Mouse (Mus musculus) heart, postnatal 14 days (tissue): Measurements from ENCODE around the gene Myg1. TPM values are rescaled to one million over a fixed set of nuclear protein-coding genes. Genes with fewer than 3 reads are reported as not detected.
"Not testable (repeated sequence)": the region's sequence is repeated elsewhere in the genome, so short reads cannot be mapped to it uniquely, and the experiment has no call there.

Experiments
- DNase-seq, 2 experiments: peaks; one replicate each; pipeline ENCODE4 v3.0.0; 2021 to 2022
- intact Hi-C: fragments of 180-260 bp; cut with DNase I; formaldehyde crosslinking; loops from one replicate; pipeline ENCODE4 v1.15.1; 2025
- long read RNA-seq, 2 experiments: library from polyadenylated mRNA; stranded (forward); transcript quantifications; one replicate each; pipeline ENCODE4 v2.0.0; 2021
- total RNA-seq, 2 experiments: library from RNA; stranded (reverse); gene quantifications; 2 replicates each; pipeline ENCODE4 v1.2.3; 2021

Gene Myg1
- 10 to 100 TPM; 21.0 to 24.3 TPM for total RNA-seq
- long read RNA-seq, experiment 1, transcript Myg1-202 (7 exons, 1,480 nt), result major isoform, 18 of 21 reads
- long read RNA-seq, experiment 1, partial matches to known transcripts, result 1 of 21 reads
- long read RNA-seq, experiment 1, other reads (novel, unspliced or antisense), result 2 of 21 reads
- long read RNA-seq, experiment 2, transcript Myg1-202 (7 exons, 1,480 nt), result major isoform, 16 of 19 reads
- long read RNA-seq, experiment 2, partial matches to known transcripts, result 1 of 19 reads
- long read RNA-seq, experiment 2, other reads (novel, unspliced or antisense), result 0 of 19 reads

DNA sequence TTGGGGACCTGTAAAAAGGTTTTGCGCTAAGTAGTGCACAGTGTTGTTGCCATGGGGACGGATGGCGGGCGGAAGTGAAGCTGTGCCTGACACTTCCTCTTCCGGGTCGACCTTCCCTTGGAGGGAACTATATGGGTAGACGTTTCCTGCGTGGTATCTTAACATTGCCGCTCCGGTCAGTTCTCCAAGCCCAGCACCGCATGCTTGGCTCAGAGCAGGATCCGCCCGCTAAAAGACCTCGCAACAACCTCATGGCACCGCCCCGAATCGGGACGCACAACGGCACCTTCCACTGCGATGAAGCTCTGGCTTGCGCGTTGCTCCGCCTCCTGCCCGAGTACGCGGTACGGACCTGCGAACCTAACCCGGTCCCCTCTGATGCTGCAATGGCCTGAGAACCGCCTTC lies at the start of gene Myg1:
Gene Myg1 (plus strand): TSS at position 100 of the 406 bp plus-strand sequence.
- intact Hi-C loops, result no loop called here
- DNase-seq, result peak; percentile 72 to 85

DNA sequence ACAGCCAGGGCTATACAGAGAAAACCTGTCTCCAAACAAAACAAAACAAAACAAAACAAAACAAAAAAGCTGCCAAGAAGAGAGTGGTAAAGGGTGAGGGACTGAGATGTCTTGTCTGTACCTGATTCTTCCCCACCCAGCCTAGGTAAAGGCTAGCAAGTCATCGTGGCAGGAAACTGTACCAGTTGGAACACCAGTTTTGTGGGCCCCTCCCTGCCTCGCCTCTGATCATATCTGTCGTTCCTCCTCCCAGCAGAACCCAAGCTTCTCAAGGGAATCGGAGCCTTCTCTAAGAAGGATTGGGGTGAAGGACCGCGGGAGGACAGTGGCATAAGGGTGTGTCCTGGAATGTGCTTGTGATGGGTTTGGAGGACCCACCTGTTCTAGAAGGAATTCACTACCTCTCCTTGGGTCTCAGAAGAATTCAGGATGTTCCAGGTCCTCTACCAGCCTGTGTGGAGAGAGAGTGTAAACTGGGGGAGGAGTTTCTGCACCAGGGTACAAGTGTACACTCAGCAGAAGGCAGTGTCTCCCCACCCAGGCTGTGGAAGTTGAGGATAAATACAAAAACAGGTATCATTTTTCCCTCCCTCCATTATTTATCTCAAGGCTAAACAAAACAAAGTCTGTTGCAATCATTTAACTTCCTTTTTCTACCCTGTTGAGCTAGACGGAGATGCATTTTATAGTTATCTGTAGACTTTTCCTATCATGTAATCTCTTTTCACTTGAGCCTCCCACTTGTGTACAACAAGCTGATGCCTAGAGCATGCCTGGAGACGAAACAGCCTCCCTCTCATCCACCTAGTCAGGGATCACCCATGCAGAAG lies 48.8 kb upstream of the Myg1 start:
- intact Hi-C loops, result no loop called here
- DNase-seq, result no peak

DNA sequence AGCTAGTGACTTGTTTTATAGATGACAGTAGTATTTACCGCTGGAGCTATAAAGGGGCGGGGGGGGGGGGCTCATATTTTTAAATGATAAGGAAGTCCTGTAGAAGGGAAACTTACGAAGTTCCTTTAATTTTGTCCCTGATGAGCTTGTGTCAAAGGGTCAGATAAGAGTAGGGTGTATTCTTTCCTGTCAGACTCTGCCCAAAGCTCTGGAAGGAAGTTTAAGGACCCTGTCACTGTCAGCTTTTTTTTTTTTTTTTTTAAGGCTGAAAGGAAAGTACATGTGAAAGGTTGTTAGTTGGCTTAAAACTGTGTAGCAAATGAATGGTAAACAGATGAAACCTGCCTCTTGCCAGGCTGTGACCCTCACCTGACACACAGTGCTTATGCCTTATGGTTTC lies 47.9 kb upstream of the Myg1 start:
- intact Hi-C loops, result no loop called here
- DNase-seq, result no peak

DNA sequence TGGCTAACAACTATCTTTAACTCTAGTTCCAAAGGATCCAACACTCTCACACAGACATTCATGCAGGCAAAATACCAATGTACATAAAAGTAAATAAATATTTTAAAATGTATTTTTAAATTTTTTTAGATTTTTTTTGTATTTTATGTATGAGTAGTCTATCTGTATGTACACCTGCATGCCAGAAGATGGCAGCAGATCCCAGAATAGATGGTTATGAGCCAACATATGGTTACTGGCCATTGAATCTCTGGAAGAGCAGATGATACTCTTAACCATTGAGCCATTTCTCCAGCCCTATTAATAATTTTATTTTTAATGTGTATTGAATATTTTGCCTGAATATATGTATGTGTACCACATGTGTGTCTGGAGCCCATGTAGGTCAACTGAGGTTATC lies 44.1 kb upstream of the Myg1 start:
- intact Hi-C loops, result loop anchor here (5.0 kb wide), 1 partner anchor 90 kb away; no protein-coding TSS in a partner anchor
- DNase-seq, result peak; percentile 44 to 64

DNA sequence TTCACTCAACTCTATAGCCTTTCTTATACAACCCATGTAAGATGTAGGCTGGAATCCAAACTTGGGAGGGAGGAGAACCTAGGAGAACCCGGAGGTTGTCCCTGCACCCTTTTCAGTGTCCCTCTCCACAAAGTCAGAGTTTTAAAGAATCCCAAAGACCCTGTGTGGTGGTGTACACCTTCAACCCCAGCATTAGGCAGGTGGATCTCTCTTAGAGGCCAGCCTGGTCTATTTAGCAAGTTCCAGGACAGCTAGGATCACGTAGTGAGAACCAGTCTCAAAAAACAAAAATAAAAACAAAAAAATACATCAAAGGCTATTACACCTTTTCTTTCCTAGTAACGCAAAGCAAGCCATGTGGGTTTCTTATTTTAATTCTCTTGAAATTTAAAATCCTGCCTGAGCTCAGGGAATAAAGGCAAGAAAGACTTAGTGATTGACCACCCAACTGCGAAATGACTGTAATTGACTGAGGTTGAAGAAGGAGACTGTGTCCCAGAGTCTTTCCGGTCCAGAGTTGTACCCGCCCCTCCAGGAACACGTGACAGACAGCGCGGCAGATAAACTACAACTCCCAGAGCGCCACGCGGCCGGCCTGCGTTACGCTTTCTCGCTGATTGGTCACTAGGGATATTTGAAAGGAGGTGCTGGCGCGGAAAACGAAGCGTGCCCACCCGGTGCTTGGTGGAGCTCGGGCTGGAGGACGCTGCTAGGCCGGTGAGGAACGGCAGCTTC lies 35.7 kb upstream of the Myg1 start, which contains the start of gene Espl1:
Gene Espl1 (plus strand): TSS at position 634 of the 735 bp plus-strand sequence.
- intact Hi-C loops, result no loop called here
- peak; percentile 91 to 95 for DNase-seq

DNA sequence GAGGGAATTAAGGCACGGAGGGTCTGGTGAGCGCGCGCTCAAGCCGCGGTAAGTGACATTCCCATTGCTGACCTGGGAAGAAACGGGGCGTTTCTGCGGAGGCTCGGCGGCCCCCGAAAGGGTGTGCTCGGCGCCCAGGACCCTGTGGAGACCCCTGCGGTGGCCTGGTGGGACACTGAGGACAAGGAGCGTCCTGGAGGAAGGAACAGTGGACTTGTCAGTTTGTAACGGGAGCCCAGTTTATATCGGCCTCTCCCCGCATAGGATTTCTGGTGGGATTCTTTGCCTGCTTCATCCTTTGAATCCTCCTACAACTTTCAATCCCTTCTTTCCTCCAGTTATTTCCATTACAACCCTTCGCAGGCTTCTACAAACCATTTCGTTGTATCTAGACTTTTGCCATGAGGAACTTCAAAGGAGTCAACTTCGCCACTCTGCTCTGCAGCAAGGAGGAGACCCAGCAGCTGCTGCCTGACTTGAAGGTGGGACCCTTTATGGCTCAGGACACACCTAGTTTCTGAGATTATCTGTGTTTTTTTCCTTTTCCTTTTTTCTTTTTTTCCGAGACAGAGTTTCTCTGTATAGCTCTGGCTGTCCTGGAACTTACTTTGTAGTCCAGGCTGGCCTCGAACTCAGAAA lies 35.0 kb upstream of the Myg1 start:
- intact Hi-C loops, result no loop called here
- no peak for DNase-seq

DNA sequence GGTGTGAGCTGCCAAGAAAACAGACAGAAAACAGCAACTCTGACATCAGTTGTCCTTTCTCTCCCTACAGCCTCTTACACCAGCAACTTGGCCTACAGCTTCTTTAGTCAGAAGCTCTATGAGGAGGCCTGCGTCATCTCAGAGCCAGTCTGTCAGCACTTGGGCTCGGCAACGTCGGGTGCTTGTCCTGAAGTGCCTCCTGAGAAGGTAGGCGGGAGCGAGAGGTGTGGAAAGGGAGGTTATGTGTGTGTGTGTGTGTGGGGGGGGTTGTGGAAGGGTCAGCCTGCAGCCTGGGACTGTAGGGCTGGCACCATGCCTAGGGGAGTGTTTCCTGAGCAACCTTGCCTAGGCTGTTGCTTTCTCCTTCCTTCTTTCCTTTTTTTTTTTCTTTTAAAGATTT lies 29.0 kb upstream of the Myg1 start:
- intact Hi-C loops, result no loop called here
- peak; percentile 20 to 54 for DNase-seq

DNA sequence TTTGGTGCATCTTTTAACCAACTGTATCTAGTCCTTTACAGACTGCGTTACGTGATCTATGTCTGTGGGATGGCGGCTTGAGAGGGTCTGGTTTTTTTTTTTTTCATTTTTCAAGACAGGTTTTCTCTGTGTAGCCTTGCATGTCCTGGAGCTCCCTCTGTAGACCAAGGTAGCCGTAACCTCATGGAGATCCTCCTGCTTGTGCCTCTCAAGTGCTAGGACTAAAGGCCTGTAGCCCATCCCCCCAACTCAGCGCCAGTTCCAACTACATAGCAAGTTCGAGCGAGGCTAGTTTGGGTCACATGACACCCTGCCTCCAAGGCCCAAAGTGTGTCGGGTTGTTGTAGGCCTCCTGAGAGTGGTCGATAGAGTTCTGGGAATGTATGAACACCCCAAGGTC lies 22.8 kb upstream of the Myg1 start:
- intact Hi-C loops, result no loop called here
- no peak for DNase-seq

DNA sequence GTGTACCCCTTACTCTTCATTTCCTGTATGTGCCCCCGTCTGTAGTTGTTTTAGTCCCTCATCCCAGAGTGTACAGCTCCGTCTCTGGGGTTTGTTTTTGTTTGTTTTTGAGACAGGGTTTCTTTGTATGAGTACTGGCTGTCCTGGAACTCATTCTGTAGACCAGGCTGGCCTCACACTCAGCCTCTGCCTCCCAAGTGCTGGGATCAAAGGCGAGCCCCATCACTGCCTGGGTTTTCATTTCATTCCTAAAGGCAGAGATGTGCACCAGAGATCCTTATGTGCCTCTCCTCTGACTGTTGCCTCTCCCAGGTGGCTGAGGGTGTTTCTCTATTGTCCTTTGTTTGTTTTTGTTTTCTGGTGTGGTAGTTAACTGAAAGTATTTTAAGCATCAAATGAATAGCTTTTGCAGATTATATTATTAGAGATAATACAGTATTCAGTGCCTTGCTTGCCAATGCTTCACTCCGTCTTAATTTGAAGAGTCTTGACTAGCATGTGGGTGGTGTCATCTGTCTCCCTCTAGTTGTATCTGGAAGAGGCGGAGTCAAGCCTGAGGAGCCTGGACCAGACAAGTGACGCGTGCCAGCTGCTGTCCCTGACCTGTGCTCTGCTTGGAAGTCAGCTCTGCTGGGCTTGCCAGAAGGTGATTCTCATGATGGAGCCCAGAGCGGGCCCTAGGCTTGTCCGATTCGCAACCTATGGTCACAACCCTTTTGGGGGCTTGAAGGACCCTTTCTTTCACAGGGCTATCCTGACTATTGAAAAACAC lies 21.2 kb upstream of the Myg1 start:
- peak; percentile 72 to 81 for DNase-seq
- intact Hi-C loops, result no loop called here

DNA sequence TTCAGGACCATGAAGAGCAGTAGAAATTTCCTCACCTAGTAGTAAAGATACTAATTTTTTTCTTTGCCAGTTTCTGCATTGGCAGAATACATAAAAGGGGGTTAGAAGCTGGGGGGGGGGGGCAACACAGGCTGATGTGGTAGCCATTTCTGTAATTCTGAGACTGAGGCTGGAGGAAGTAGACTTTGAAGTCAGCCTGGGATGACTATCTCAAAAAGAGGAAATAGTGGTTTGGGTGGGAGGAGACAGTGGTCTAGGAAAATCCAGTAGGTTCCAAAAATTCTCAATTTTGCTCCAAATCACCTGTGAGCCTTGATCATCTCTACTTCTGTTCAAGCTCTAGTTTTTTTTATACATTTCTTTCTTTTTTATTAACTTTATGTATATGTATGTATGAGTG lies 20.0 kb upstream of the Myg1 start:
- DNase-seq, result no peak
- intact Hi-C loops, result no loop called here

DNA sequence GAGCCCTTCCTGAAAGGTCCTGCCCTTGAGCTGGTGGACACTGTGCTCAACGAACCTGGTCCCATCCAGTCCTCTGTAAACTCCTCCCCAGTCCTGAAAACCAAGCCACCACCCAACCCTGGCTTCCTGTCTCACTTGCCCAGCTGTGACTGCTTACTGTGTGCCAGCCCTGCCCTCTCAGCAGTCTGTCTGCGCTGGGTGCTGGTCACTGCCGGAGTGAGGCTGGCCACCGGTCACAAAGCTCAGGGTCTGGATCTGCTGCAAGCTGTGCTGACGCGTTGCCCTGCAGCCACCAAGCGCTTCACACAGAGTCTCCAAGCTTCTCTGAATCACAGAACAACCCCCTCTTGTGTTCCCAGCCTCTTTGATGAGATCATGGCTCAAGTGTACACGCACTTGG lies 16.2 kb upstream of the Myg1 start:
- intact Hi-C loops, result no loop called here
- DNase-seq, result peak in 1 of 2 experiments; percentile 23

DNA sequence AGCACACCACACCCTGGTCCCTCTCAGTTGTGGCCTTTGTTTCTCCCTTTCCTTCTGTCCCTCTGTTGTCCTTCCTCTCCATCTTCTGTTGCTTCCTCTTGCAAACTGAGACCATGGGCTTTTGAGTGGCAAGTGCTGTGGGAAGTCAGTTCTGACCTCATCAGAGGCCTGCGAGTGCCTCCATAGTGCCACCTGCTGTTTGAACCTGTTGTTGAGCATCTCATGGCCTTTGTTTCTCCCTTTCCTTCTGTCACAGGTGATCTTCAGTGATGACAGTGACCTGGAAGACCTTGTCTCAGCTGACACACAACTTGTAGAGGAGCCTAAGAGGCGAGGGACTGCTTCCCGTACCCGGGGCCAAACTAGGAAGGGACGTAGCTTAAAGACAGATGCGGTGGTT lies 15.2 kb upstream of the Myg1 start:
- peak; percentile 69 to 83 for DNase-seq
- intact Hi-C loops, result loop anchor here (1.0 to 2.0 kb wide), 2 partner anchors 27 to 77 kb away; no protein-coding TSS in a partner anchor

DNA sequence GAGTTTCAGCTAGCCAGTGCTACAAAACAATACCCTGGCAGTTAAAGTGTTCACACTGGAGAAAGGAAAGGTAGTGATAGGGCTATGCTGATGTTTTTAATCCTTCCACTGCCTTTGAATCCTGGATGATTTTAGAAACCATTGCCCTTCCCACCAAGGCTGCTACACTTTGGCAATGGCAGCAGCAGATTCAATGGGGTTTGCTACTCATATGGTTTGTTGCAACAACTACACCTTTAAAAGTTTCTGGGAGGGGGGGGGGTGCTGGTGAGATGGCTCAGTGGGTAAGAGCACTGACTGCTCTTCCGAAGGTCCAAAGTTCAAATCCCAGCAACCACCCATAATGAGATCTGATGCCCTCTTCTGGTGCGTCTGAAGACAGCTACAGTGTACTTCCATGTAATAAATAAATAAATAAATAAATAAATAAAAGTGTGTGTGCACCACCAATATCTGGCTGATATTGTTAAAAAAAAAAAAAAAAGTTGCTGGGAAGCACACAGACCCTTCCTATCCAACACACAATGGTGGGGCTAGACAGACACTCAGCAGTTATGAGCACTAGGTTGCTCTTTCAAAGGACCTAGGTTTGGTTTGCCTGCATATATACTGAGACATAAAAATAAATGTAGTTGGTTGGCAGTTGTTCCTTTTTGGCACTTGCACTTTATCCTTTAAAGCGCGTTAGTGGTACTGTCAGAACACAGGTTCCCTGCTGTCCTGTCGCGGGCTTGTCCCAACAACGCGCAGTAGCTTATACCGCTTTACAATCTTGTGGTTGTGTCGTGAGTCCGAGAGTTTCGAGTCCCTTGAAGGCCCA lies 6.6 kb upstream of the Myg1 start:
- DNase-seq, result peak in 1 of 2 experiments; percentile 17
- intact Hi-C loops, result no loop called here

DNA sequence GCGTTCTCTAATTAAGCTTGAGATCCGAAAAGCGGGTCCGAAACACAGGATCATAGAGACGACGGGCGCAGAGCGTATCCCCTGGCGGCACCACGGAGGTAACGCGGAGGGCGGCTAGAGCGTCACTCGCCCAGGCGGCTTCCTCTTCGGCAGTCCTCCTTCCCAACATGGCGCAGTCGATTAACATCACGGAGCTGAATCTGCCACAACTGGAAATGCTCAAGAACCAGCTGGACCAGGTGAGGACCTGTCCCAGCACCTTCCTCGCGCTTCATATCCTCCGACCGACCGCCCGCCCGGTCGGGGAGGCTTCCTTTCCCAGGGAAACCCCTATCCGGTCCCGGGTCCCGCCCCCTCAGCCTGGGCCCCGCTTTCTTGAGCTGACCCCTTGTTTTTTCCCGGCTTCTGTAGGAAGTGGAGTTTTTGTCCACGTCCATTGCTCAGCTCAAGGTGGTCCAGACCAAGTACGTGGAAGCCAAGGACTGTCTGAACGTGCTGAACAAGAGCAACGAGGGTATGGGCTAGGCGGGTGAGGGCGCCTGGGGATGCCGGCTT lies 5.4 kb upstream of the Myg1 start, which contains the start of gene Pfdn5:
Gene Pfdn5 (plus strand): TSS at position 95 of the 555 bp plus-strand sequence.
- peak; percentile 87 to 90 for DNase-seq
- intact Hi-C loops, result no loop called here

DNA sequence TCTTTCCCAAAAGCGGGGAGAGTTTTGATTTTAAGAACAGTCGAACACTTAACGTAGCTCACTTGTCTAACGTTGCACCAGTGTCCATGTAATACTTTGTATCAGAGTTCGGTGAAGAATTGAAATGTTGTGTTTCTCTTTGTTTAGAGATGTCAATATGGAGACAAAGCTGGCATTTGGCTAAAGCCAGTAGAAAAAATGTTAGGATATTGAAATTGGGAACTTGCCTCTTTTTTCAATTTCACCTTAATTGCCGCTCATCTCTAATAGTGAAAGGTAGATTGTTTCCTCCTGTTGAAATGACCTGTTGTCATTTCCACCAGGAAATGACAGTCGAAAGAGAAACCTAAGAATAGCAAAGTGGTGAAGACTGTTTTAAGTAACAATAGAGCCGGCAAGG lies 4.6 kb upstream of the Myg1 start:
- intact Hi-C loops, result no loop called here

DNA sequence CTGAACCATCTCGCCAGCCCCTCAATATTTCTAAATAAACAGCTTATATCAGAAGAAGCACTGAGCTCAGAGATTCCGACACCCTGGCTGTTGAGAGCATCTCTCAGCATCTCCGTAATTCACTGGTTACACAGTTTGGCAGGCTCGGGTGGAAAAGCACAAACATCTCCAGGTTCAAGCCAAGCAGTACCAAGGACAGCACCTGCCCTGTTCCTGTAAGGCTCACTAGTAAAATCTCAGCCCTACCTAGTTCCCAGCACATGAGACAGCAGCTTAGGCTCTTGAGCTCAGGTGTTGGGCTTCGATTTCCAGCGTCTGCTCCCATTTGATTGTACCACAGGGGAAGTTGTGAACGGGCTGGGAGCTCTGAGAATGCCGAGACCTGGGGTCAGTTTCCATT lies 3.7 kb downstream of the Myg1 start:
- no peak for DNase-seq
- intact Hi-C loops, result no loop called here

More for the DNA sequence above, 4.6 kb upstream of the Myg1 start:
- DNase-seq, result no peak

DNA sequence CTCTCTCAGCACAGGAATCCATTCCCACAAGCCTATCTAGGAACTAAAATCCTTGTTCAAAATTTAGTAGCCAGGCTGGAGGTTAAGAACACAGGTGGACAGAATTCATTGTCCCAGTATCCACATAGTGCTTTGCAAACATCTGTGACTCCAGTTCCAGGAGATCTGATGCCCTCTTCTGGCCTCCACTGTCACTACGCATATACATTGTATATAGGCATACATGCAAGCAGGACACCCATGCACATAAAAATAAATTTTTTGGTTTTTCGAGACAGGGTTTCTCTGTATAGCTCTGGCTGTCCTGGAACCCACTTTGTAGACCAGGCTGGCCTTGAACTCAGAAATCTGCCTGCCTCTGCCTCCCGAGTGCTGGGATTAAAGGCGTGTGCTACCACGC lies 4.4 kb downstream of the Myg1 start:
- intact Hi-C loops, result not testable (repeated sequence)

DNA sequence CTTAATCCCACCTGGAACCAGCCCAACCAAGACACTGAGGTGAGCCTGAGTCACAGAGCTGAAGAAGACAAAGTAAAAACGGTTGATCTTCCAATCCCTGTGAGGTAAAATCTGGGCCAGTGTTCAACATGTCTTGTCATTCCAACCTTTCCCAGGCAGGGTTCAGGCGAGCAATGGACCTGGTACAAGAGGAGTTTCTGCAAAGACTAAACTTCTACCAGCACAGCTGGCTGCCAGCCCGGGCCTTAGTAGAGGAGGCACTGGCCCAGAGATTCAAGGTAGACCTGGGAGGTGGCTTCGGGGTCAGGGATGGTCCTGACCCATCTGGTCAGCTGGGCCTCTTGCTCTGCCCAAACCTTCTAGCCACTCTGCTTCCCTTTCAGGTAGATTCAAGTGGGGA lies 5.4 kb downstream of the Myg1 start:
- no peak for DNase-seq
- intact Hi-C loops, result no loop called here

More for the DNA sequence above, 4.4 kb downstream of the Myg1 start:
- not testable (repeated sequence) for DNase-seq
